Mouse (Mus musculus) heart, embryonic 13.5 days (tissue): Measurements from ENCODE around the gene Map3k14. TPM values are rescaled to one million over a fixed set of nuclear protein-coding genes. Genes with fewer than 3 reads are reported as not detected.

Source experiments
- ATAC-seq: fragments of 200-750 bp; cut with Nextera tagmentation; 2 replicates; pipeline ENCODE4 v1.8.0; 2017; ENCODE audit warnings: moderate TSS enrichment; ENCODE audit not compliant: insufficient number of reproducible peaks, low FRiP score, low TSS enrichment; ENCODE audit errors: extremely low read depth
- H3K27ac ChIP-seq: fragments of 300-500 bp; sonication (generic); replicated peaks from 2 replicates; pipeline ENCODE4 v1.5.1; 2015; ENCODE audit warnings: moderate library complexity, mild to moderate bottlenecking, inconsistent platforms
- H3K27me3 ChIP-seq: fragments of 300-500 bp; sonication (generic); replicated peaks from 2 replicates; pipeline ENCODE4 v1.6.1; 2015; ENCODE audit warnings: mild to moderate bottlenecking, inconsistent platforms
- H3K36me3 ChIP-seq: fragments of 300-500 bp; sonication (generic); 2 replicates; pipeline ENCODE4 v1.6.1; 2015; ENCODE audit warnings: mild to moderate bottlenecking, inconsistent platforms
- H3K4me1 ChIP-seq: fragments of 300-500 bp; sonication (generic); 2 replicates; pipeline ENCODE4 v1.6.1; 2015; ENCODE audit warnings: inconsistent platforms
- H3K4me2 ChIP-seq: fragments of 300-500 bp; sonication (generic); 2 replicates; pipeline ENCODE4 v1.6.1; 2015; ENCODE audit warnings: inconsistent platforms, mild to moderate bottlenecking, moderate library complexity
- H3K4me3 ChIP-seq: fragments of 300-500 bp; sonication (generic); 2 replicates; pipeline ENCODE4 v1.5.1; 2015; ENCODE audit warnings: moderate library complexity, mild to moderate bottlenecking, inconsistent platforms
- H3K9ac ChIP-seq: fragments of 300-500 bp; sonication (generic); 2 replicates; pipeline ENCODE4 v1.6.1; 2015; ENCODE audit warnings: inconsistent platforms, mild to moderate bottlenecking, moderate library complexity
- H3K9me3 ChIP-seq: fragments of 300-500 bp; sonication (generic); 2 replicates; pipeline ENCODE4 v1.6.1; 2016; ENCODE audit warnings: inconsistent platforms
- WGBS: fragments of 180-500 bp; shearing (Covaris S2); methylation state at CpG from one replicate; pipeline ENCODE4 v1.1.7; 2015; ENCODE audit warnings: mixed read lengths; 5-methylcytosine and 5-hydroxymethylcytosine counted together
- polyA plus RNA-seq: library from polyadenylated mRNA; unstranded; fragments of >200 nt; fragmentation: Nextera tagmentation; extraction: Ambion mirVana; gene quantifications from 2 replicates; pipeline ENCODE4 v1.2.1, GENCODE M21; 2015

Map3k14 gene
- polyA plus RNA-seq, 1 experiment from 2014 or later: 1.8 TPM

DNA sequence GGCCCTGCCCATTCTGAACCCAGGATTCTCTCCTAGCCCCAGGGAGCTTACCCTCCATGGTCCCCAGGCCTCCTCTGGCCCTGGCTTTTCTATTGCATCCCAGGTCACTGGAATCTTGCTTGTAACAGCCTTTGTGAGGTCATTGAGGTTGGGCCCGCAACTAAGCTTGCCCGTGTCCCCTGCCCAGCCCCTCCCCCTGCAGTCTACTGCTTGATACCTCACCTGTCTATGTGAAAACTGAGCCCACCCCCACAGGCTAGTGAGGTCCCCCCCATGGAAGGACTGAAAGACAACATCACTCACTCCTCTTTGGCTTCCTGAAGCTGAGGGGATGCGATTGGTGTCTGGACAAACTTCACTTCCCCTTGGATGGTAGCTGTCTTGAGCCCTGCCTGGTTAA lies 58.8 kb downstream of the Map3k14 start, which contains the start of gene 1700023F06Rik:
1700023F06Rik (minus strand) TSS at position 101 of the 400 bp plus-strand sequence.
- Histone ChIP-seq H3K27me3 (0 out of 2 replicates have a peak, but pooled peaks cover 11% of the 10 kb centered on the region), H3K9ac (no peak within 1 kb of the TSS), H3K4me3 (no peak within 1 kb of the TSS), H3K4me2 (no peak within 1 kb of the TSS), H3K9me3 (no peaks in the 10 kb centered on the region), H3K27ac (no peak within 1 kb of the TSS), H3K36me3 (no peaks in the 10 kb centered on the region), H3K4me1 (no peaks in the 10 kb centered on the region)
- WGBS: 76% methylated on average over 3 of the region's 3 CpGs
- ATAC-seq: no peak

DNA sequence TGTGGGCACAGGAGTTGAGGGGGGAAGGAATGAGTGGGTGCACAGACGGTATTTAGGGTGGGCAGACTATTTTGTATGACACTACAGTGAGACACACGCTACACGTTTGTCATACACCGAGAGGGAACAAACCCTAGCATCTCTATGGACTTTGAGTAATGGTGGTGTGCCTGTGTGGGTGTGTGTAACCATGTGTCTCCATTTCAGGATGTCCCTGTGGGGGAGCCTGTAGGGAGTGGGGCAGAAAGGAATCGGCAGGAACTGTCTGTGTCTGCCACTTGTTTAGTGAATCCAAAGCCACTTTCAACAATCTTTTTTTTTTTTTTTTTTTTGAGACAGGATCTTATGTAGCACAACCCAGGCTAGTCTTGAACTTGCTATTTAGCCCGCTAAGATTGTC lies 61.1 kb downstream of the Map3k14 start:
- no peak for ATAC-seq
- Histone ChIP-seq H3K27me3 (peaks cover 16% of the 10 kb centered on the region), H3K27ac (no peak overlapping the region), H3K4me2 (no peak overlapping the region), H3K9me3 (no peaks in the 10 kb centered on the region), H3K4me3 (no peak overlapping the region), H3K36me3 (no peaks in the 10 kb centered on the region), H3K9ac (no peak overlapping the region), H3K4me1 (peaks cover 10% of the 10 kb centered on the region)
- 79% methylated on average over 6 of the region's 6 CpGs for WGBS

DNA sequence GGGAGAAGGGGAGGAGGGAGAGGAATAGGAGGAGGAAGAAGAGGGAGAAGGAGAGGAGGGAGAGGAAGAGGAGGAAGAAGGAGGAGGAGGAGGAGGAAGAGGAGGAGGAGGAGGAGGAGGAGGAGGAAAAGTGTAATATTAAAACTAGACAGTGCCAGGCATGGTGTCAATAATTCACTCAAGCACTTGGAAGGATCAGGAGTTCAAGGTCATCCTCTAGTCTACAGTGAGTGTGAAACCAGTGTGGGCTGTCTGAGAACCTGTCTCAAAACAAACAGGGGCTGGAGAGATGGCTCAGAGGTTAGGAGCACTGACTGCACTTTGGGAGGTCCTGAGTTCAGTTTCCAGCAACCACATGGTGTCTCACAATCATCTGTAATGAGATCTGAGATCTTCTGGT lies 64.9 kb downstream of the Map3k14 start:
- H3K4me3 ChIP-seq: no peak overlapping the region
- peaks cover 27% of the 10 kb centered on the region for H3K4me1 ChIP-seq
- H3K36me3 ChIP-seq: no peaks in the 10 kb centered on the region
- peaks cover 47% of the 10 kb centered on the region for H3K27me3 ChIP-seq
- H3K9ac ChIP-seq: no peak overlapping the region
- H3K4me2 ChIP-seq: no peak overlapping the region
- no peaks in the 10 kb centered on the region for H3K9me3 ChIP-seq
- no peak for ATAC-seq
- no peak overlapping the region for H3K27ac ChIP-seq

DNA sequence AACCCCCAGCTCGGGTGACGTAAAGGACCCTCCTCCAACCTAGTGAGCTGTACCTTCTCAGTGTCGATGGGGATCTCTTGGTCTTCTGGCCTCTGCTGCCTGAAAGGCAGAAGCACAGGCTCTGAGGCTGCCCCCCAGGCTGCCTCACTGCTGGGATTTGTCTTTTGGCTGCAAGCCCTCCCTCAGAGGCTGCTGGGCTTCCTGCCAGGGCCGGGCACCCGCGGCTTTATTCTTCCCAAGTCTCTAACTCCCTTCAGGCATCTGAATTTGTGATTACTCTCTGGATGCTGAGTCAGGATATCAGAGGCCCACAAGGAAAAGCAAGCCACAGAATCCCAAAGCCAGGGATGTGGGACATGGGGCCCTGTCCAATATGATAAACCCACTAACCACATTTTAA lies 65.6 kb downstream of the Map3k14 start:
- Histone ChIP-seq H3K36me3 (no peaks in the 10 kb centered on the region), H3K4me1 (peaks cover 27% of the 10 kb centered on the region), H3K9me3 (no peaks in the 10 kb centered on the region), H3K9ac (0 out of 2 replicates have a peak overlapping the region, but pooled peaks have one; percentile 28), H3K4me3 (no peak overlapping the region), H3K27ac (0 out of 2 replicates have a peak overlapping the region, but pooled peaks have one; percentile 24), H3K4me2 (no peak overlapping the region), H3K27me3 (peaks cover 54% of the 10 kb centered on the region)
- WGBS: 19% methylated on average over 6 of the region's 6 CpGs
- no peak for ATAC-seq

DNA sequence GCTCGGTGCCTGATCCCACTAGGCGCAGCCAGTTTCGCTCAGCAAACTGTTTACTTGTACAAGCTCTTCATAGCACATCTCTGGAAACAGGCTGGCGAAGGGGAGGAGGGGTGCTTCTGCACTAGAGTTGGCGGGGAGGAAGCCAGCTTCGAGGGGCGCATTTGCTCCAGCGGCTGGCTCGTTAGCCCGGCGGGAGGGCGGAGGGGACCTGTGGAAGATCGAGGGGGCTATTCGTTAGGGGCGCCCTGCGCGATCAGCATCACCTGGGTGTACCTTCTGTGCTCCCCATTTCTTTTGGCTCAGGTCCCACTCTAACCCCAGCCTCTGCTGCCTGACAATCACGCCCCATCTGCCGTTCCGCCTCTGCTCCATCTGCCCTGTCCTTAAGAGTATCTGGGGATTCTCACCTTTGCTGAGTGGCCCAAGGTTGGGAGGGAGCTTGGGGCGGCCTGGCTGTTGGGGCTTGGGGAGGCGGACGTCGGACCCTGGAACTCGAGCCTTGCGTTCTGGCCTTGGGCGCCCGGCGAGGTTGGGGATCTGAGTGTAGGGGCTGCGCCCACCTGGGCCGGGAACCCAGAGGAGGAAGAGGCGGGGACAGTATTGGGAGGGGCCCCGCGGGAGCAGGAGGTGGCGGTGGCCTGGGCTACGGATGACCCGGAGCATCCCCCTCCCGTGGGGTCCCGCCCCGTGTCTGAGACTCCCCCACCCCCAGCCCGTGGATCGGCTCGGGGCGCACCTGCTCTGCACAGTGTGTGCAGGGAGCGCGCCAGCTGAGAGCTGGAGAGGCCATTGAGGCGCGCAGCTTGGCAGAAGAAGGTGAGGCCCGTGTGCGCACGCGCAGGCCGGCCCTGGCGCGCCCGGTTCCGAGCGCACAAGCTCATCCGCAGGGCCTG lies 68.1 kb downstream of the Map3k14 start:
- 2% methylated on average over 56 of the region's 59 CpGs for WGBS
- Histone ChIP-seq H3K9me3 (no peaks in the 10 kb centered on the region), H3K36me3 (no peaks in the 10 kb centered on the region), H3K4me2 (peak overlapping the region; percentile 77), H3K27ac (no peak overlapping the region), H3K9ac (peak overlapping the region; percentile 56), H3K4me1 (peaks cover 27% of the 10 kb centered on the region), H3K27me3 (peaks cover 79% of the 10 kb centered on the region), H3K4me3 (peak overlapping the region; percentile 55)
- ATAC-seq: no peak

DNA sequence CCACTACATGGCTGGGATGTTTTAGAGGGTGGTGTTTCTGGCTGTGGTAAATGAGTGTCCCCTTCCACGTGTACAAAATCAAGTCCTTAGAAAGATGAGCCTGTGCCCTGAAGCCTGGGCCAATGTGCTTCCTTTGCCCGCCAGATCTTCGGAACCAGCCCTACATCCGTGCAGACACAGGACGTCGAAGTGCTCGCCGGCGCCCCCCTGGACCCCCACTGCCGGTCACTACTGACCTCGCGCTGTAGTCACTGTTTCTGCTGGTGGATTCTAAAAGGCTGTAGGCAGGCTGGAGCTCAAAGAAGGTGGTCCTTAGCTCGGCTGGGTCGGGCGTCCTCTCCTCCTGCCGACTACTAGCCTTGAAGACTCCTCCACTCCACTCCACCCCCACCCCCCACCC lies 68.9 kb downstream of the Map3k14 start:
- Histone ChIP-seq H3K27me3 (peaks cover 87% of the 10 kb centered on the region), H3K4me3 (peak overlapping the region; percentile 55; the same call in 1 of the 2 replicates), H3K27ac (no peak overlapping the region), H3K9me3 (no peaks in the 10 kb centered on the region), H3K4me1 (peaks cover 29% of the 10 kb centered on the region), H3K36me3 (no peaks in the 10 kb centered on the region), H3K4me2 (peak overlapping the region; percentile 77), H3K9ac (no peak overlapping the region)
- no peak for ATAC-seq
- 8% methylated on average over 16 of the region's 16 CpGs for WGBS

DNA sequence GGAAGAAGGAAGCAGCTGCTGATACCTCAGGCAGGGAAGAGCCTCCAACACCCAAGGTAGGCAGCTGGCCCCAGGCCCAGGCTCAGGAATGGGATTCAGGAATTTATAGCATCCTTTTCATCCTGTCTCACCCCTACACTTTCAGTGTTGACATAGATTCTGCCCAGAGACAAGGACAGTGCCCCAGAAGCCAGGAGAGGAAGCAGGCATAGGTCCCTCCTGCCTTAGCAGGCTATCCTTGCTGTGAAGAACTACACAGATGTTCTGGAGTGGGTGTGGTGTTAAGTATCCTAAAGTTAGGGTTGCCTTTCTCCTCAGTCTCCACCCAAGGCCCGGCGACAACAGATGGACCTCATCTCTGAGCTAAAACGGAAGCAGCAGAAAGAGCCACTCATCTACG lies 69.9 kb downstream of the Map3k14 start:
- WGBS: 65% methylated on average over 4 of the region's 4 CpGs
- ATAC-seq: no peak

DNA sequence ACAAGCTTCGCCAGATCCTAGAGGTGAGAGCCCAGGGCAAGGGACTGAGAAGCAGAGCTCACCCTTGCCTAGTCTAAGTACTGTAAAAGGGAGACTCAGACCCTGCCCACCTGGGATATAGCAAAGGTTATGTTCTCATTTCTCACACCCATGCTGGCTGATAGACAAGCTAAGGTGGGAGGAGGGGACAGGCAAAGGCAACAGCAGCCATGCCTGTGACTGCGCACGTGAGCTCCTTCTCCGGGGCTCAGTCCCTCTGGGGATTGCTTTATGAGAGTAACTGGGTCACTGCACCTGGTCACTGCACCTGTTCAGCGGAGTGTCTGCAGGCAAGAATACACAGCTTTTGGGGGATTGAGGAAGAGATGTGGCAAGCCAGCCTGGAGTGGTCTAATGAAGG lies 71.6 kb downstream of the Map3k14 start:
- Histone ChIP-seq H3K9me3 (no peaks in the 10 kb centered on the region), H3K27me3 (peaks cover 100% of the 10 kb centered on the region), H3K4me1 (peaks cover 28% of the 10 kb centered on the region), H3K36me3 (no peaks in the 10 kb centered on the region), H3K9ac (no peak overlapping the region), H3K4me2 (no peak overlapping the region), H3K27ac (no peak overlapping the region), H3K4me3 (no peak overlapping the region)
- WGBS: 71% methylated on average over 5 of the region's 5 CpGs
- ATAC-seq: no peak

More for the DNA sequence above, 69.9 kb downstream of the Map3k14 start:
- H3K36me3 ChIP-seq: no peaks in the 10 kb centered on the region
- H3K27me3 ChIP-seq: peaks cover 91% of the 10 kb centered on the region
- no peak overlapping the region for H3K4me2 ChIP-seq
- peaks cover 39% of the 10 kb centered on the region for H3K4me1 ChIP-seq
- no peak overlapping the region for H3K4me3 ChIP-seq
- no peak overlapping the region for H3K9ac ChIP-seq
- no peak overlapping the region for H3K27ac ChIP-seq
- no peaks in the 10 kb centered on the region for H3K9me3 ChIP-seq

DNA sequence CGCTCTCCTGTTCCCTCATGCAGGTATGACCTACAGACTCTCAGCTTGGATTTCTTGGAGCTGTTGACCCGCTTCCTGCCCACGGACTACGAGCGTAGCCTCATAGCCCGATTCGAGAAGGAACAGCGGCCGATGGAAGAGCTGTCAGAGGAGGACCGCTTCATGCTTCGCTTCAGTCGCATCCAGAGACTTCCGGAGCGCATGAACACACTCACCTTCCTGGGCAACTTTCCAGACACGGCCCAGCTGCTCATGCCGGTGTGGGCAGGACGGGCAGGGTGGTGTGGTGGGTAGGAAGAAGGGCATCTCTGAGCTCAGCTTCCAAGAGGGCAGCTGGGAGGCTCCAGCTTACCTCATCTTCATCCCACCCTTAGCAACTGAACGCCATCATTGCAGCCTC lies 72.0 kb downstream of the Map3k14 start:
- ATAC-seq: no peak
- Histone ChIP-seq H3K4me2 (no peak overlapping the region), H3K27me3 (peaks cover 100% of the 10 kb centered on the region), H3K4me3 (no peak overlapping the region), H3K9me3 (no peaks in the 10 kb centered on the region), H3K36me3 (no peaks in the 10 kb centered on the region), H3K27ac (no peak overlapping the region), H3K4me1 (peaks cover 28% of the 10 kb centered on the region), H3K9ac (no peak overlapping the region)
- WGBS: 77% methylated on average over 18 of the region's 18 CpGs

DNA sequence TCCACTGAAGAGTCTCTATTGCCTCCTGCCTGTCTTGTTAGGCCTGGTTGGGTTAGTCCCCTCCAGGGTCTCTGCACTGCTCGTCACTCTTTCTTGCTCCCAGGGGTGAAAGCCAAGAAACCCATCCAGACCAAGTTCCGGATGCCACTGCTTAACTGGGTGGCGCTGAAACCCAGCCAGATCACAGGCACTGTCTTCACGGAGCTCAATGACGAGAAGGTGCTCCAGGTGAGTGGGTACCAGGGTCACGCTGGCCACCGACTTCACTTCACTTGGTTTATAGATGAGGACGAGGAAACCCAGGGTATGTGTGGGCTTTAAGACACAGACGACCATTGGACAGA lies 73.5 kb downstream of the Map3k14 start:
- peaks cover 98% of the 10 kb centered on the region for H3K27me3 ChIP-seq
- H3K4me1 ChIP-seq: peaks cover 18% of the 10 kb centered on the region
- no peaks in the 10 kb centered on the region for H3K36me3 ChIP-seq
- H3K9ac ChIP-seq: no peak overlapping the region
- WGBS: 35% methylated on average over 9 of the region's 9 CpGs
- no peak overlapping the region for H3K4me3 ChIP-seq
- no peak overlapping the region for H3K4me2 ChIP-seq
- no peaks in the 10 kb centered on the region for H3K9me3 ChIP-seq
- no peak overlapping the region for H3K27ac ChIP-seq
- no peak for ATAC-seq

DNA sequence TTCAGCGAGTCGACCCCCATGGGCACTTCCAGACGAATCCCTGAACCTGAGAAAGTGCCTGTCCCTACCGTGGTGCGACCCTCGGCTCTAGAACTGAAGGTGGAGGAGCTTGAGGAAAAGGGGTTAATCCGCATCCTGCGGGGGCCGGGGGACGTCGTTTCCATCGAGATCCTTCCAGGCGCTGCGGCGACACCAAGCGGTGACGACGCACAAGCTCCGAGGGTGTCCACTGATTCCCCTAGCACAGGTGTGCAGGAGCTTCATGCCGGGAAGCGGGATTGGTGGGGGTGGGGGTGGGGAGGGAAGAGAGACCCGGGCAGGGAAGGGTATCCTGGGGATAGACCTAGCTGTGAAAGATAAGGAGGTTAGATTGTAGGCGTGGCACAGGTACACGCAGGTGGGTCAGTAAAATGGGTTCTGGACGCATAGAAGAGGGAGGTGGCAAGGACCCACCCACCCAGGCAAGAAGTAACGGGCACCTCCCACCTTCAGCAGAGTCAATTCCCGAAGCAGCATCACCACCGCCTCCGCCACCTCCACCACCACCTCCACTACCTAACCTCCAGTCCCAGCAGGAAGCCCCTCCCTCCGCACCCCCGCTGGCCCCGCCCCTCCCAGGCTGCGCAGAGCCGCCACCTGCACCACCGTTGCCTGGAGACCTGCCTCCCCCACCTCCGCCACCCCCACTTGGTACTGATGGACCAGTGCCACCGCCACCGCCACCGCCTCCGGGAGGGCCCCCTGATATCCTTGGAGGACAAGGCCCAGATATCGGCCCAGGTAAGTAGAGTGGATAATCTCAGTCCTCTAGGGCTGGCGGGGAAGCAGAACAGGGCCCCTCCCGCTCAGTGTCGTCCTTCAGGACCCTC lies 74.1 kb downstream of the Map3k14 start:
- no peaks in the 10 kb centered on the region for H3K9me3 ChIP-seq
- H3K27ac ChIP-seq: no peak overlapping the region
- peaks cover 12% of the 10 kb centered on the region for H3K4me1 ChIP-seq
- no peaks in the 10 kb centered on the region for H3K36me3 ChIP-seq
- H3K27me3 ChIP-seq: peaks cover 94% of the 10 kb centered on the region
- 8% methylated on average over 44 of the region's 44 CpGs for WGBS
- H3K4me3 ChIP-seq: peak overlapping the region; percentile 37
- H3K9ac ChIP-seq: 0 out of 2 replicates have a peak overlapping the region, but pooled peaks have one; percentile 38
- H3K4me2 ChIP-seq: peak overlapping the region; percentile 62
- ATAC-seq: no peak; the same call in 1 of the 2 replicates
